Mouse (Mus musculus) lung, postnatal 14 days (tissue): ENCODE measurements at regions not wholly inside any gene's neighbourhood (a gene's known extent, or its start where the extent isn't known, plus 50 kb on each side); places are given as distances from the start of the nearest gene placed in this dataset.
A peak's percentile ranks its signal among the peaks of the same experiment; 100 is the strongest.

Experiments
- DNase-seq: peaks from one replicate; pipeline ENCODE4 v3.0.0; 2021

GRCm38 (mm10) chr3:52640250-52641147, 372.4 kb downstream of the Foxo1 start:
- DNase-seq = peak; percentile 23

- no peak for DNase-seq
Measured at GRCm38 (mm10) chr3:52638816-52639215, 370.7 kb downstream of the Foxo1 start.

- DNase-seq = peak; percentile 49
Measured at GRCm38 (mm10) chr3:52634353-52634752, 366.2 kb downstream of the Foxo1 start.

- no peak for DNase-seq
Measured at GRCm38 (mm10) chr3:52633491-52634100, 365.5 kb downstream of the Foxo1 start.

GRCm38 (mm10) chr3:52632635-52633034, 364.5 kb downstream of the Foxo1 start:
- peak; percentile 29 for DNase-seq

GRCm38 (mm10) chr3:52630209-52630608, 362.1 kb downstream of the Foxo1 start:
- DNase-seq = no peak

- no peak for DNase-seq
Measured at GRCm38 (mm10) chr3:52625125-52625524, 357.0 kb downstream of the Foxo1 start.

- DNase-seq = no peak
Measured at GRCm38 (mm10) chr3:52622530-52622929, 354.4 kb downstream of the Foxo1 start.

GRCm38 (mm10) chr3:52621936-52622335, 353.8 kb downstream of the Foxo1 start:
- DNase-seq = no peak

- no peak for DNase-seq
Measured at GRCm38 (mm10) chr3:52618925-52619224, 350.7 kb downstream of the Foxo1 start.

GRCm38 (mm10) chr3:52618212-52618924, 350.2 kb downstream of the Foxo1 start:
- DNase-seq = no peak

- no peak for DNase-seq
Measured at GRCm38 (mm10) chr3:52617413-52618149, 349.4 kb downstream of the Foxo1 start.

- no peak for DNase-seq
Measured at GRCm38 (mm10) chr3:52611881-52612280, 343.7 kb downstream of the Foxo1 start.

GRCm38 (mm10) chr3:52610466-52610865, 342.3 kb downstream of the Foxo1 start:
- DNase-seq = no peak

GRCm38 (mm10) chr3:52608086-52608426, 339.9 kb downstream of the Foxo1 start:
- DNase-seq = no peak

- DNase-seq = no peak
Measured at GRCm38 (mm10) chr3:52607379-52608085, 339.4 kb downstream of the Foxo1 start.

- DNase-seq = no peak
Measured at GRCm38 (mm10) chr3:52605261-52605771, 337.2 kb downstream of the Foxo1 start.

- peak; percentile 59 for DNase-seq
Measured at GRCm38 (mm10) chr3:52603244-52603704, 335.1 kb downstream of the Foxo1 start.

- DNase-seq = peak; percentile 92
Measured at GRCm38 (mm10) chr3:52601011-52601745, 333.0 kb downstream of the Foxo1 start.

- DNase-seq = peak; percentile 44
Measured at GRCm38 (mm10) chr3:52600581-52600980, 332.4 kb downstream of the Foxo1 start.

GRCm38 (mm10) chr3:52600146-52600545, 332.0 kb downstream of the Foxo1 start:
- no peak for DNase-seq
